Mouse (Mus musculus): Measurements from ENCODE around the gene Bahd1.

Gene Bahd1

DNA sequence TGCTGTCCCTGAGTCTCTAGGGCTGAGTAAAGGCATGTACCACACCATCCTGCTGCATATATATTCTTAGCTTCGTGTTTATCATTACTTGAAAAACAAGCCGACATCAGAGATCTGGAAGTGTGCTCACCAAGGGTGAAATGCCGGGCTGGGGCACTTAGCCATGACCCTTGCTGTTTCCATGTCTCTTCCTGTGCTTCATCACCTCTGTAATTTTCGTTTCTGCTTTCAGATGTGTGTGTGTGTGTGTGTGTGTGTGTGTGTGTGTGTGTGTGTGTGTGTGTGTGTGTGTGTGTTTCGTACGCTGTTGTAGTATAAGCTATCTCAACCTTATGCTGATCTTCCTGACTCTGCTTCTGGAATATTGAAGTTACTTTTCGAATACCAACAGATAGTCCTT lies 41.2 kb downstream of the Bahd1 start:
- no peak for DNase-seq (ENCODE audit: low spot score)

DNA sequence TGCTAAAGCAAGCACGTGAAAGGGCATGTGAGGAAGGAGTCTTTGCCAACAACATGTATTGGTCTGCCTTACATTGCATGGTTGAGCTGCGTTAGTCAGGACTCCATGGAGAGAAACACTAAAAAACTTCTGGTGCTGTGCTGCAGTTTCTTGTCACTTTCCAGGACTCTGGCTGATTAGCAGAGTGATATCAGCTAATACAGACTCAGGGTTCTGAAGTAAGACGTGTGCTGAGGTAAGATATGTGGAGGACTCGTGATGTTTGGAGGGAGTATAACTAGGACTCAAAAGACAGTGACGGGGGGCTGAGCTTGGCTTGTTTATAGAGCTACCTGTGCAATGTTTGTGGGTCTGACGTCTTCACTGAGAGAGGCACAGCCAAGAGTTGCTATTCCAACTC lies 43.1 kb downstream of the Bahd1 start:
- DNase-seq (ENCODE audit: low spot score), result no peak

DNA sequence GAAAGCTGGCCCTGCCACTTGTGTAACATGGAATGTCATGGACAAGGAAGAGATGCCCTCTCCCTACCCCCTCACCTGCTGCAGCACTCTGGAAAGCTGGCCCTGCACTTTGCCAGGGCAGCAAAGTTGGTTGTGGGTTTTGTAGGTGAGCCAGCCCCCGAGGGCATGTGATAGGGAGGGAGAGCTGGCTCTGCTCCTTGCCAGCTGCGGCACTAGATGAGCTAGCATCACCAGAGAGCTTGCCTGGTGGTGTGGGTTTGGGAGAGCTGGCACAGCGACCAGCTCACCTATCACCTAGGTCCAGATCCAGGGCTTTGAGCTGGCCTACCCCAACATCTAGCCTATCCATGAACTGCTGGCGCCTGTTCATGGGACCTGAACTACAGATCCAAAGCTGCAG lies 48.6 kb downstream of the Bahd1 start:
- no peak for DNase-seq (ENCODE audit: low spot score)

DNA sequence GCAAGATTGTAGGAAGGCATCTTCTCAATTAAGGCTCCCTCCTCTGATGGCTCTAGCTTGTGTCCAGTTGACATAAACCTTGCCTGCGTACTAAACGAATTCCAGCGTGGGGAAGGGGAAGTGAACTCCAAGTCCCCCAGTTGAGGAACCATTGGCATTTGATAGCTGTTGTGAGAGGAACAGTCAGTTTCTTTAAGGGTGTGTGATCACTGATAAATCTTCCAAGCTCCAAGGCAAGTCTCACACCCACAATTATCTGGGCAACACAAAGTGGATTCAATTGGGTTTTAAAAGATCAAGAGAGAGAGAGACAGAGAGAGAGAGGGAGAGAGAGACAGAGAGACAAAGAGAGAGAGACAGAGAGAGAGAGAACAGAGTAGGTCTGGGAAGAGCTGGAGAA lies 49.5 kb downstream of the Bahd1 start:
- DNase-seq (ENCODE audit: low spot score), result no peak

DNA sequence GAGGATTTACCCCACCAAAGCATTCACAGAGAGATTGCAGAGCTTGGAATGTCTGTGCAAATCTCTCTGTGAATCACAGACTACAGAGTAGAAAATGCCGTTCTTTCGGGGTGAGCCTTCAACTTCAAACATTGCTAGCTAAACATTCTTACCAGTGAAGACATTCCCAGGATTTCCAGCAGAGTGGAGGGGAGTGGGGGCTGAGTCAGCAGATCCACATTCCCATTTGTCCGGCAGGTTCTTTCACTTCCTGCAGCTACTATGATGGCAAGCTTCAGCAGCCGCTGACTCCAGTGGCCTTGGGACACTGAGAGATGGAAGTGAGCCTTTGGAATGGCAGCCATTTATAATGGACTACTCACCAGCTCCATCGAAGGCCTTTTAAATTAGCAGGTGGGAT lies 56.3 kb downstream of the Bahd1 start:
- DNase-seq (ENCODE audit: low spot score), result no peak

DNA sequence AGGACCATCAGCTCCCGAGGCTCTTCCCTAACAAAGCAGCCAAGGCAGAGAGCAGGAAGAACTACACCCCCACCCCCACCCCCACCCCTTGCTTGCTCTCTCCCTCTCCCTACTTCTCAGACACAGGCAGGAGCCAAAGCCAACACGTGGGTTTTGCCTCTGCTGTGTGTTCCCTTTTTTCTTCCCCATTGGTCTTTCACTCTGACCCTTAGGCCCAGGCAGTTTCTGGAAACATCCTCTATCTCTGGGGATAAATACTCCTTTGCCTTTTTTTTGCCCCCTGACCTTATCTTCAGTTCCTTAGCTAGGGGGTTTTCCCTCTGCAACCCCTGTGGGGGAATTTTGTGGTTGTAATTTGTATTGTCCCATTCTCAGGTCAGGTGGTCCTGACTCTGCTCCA lies 59.5 kb downstream of the Bahd1 start:
- no peak for DNase-seq (ENCODE audit: low spot score)

DNA sequence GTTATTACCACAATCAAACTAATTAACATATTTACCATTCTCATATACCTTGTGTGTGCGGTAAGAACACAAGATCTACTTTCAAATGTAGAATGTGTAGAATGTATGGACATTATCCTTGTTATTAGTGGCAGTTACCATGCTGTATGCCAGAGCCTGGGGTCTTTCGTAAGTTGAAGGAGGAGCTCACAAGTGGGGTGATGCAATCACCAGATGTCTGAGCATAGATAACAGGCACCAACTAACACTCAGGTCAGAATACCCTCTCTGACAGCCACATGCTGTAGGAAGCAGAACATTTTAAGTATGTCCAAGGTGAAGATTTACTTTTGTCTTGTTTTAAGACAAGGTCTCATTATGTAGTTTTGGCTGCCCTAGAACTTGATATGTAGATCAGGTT lies 60.2 kb downstream of the Bahd1 start:
- no peak for DNase-seq (ENCODE audit: low spot score)

DNA sequence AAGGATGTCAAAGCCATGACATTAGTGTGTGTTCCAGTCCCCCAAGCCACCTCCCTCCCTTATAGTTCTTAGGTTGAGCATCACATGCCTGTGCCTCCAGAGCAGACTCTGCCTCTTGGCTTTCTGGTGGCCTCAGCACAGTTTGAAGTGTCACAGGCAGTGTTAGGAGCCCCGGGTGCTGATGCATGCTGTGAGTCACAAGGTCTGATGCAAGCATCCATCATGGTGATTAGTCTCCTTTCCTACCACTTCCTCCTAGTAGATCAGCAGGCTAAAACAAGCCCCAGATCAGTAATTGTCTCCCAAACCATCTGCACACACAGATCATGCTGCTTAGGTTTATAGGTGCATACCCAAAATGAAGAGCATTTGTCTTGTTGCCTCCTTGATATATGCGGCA lies 61.4 kb downstream of the Bahd1 start:
- peak; percentile 18 for DNase-seq (ENCODE audit: low spot score)

DNA sequence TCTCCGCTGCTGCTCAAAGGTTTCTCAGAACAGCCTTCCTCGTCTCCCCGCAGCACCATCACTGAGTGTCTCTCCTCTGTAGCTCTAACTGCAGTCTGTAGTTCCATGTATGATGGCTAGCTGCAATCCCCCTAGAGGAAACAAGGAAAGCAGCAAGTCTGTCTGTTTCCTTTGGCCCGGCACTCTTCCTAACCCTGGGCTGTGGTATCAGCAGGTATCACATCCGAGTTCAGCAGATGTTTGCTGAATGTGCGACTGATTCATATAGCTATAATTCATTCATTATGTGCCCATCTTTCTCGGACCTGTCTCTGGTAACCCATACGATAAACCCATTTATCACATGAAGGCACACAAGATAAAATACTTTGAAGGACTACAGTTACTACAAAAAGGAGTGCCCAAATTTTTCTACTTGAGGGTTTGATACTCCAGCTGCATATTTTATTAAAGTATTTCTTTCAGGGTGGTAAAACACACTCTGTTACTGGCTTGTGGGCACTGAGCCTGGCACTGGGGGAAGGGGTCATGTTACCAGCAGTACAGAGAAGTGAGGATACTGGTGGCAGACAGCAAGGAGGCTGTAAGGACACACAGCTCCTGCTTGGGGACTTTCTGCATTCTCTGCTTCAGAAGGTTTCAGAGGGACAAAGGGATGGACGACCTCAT lies 63.0 kb downstream of the Bahd1 start:
- DNase-seq (ENCODE audit: low spot score), result no peak

DNA sequence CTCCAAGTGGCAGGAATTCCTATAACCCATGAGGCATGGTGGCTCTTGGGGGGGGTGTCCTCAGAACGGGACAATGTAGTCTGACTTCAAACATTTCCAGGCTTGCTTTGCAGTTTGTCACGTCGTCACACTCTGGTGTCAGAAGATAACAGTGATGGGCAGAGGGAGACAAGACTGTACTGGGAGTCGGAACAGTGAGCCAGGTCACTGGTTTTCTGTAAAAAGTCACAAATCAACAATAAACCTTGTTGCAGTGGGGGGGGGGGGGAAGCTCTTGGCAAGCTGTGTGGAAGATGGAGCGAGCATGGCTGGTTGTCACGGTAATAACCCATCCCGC lies 63.5 kb downstream of the Bahd1 start:
- DNase-seq (ENCODE audit: low spot score), result no peak

DNA sequence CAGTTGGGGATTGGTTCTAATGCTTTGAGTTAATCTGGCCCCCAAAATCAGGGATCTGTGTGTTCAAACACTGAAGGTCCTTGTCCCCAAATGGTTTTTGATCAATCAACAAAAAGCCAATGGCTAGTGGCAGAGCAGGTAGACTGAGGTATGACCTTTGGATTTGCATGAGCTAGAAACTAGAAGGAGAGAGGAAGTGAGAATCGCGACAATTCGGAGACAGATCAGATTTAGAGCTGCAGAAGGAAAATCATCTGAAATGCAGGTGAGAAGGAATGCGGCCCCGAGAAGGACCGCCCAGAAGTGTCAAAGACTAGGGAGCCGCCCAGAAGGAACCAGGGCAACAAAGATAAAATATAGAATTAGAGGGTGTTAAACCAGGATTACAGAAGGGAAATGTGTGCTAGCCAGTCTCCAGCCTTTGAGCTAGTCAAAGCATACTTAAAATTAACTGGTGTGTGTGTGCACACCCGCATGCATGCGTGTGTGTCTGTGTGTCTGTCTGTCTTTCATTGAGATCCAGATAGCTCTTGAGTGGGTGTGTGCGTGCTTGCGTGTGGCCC lies 69.5 kb downstream of the Bahd1 start:
- DNase-seq (ENCODE audit: low spot score), result no peak

DNA sequence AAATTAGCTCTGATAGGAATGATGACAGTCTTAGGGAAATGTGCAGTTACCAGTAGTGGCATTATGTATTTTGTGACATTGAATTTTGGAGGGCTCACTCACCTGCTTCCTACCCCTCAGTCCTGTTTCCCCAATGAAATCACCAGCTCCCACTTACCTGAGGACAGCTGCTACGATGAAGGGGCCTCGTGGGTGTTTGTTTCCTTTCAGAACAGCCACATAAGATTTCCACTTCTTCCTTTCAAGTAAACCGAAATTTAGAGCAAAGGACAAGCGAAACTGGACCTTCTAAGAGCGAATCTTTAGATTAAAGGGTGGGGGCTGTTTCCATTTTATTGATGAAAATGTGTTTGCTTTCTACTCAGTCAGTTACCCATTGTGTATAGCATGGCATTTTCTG lies 71.9 kb downstream of the Bahd1 start:
- DNase-seq (ENCODE audit: low spot score), result no peak

DNA sequence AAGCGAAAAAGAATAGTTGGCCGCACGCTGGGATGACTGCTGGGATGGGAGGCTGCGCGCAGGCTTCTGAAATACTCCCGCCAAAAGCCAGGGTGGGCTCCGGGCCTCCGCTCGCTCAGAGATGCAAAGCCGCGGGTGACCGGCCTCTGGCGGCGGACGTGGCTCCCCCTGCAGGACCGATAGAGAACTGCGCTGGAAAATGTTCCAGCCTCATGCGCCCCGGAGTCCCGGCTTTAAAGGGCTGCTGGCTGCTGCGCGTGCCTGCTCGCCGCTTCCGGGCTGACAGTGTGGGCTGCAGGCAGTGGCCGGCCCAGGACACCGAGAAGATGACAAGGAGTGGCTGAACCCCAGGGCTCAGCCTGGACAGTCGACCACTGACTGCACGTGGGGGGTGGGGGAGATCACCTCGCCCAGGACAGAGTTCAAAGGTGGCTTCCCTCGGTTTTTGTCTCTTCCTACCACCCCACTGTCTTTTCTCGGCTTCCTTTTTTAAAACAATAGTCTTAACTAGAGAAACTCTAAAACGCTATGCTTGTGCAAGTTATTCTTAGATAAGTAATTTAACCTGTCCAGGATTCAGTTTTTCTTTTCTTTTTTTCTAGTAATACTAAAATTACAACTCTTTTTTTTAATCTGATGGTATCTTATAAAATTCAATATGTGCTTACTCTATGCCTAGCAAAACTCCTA lies 72.7 kb downstream of the Bahd1 start:
- DNase-seq (ENCODE audit: low spot score), result peak; percentile 88

Data from lung, postnatal 25 days (tissue).